Mouse (Mus musculus) ES-Bruce4 (cell line): Measurements from ENCODE around the gene Plin1. TPM values are rescaled to one million over a fixed set of nuclear protein-coding genes. Genes with fewer than 3 reads are reported as not detected.

Experiments
- H3K27ac ChIP-seq: 2 replicates; pipeline ENCODE4 v1.5.1; 2012; ENCODE audit warnings: low read length, inconsistent platforms; ENCODE audit not compliant: insufficient read depth
- H3K27me3 ChIP-seq: 2 replicates; pipeline ENCODE4 v1.6.1; 2012; ENCODE audit warnings: mild to moderate bottlenecking, low read length, inconsistent platforms; ENCODE audit not compliant: control insufficient read depth, poor library complexity, insufficient read depth, severe bottlenecking
- H3K36me3 ChIP-seq: 2 replicates; pipeline ENCODE4 v1.6.1; 2012; ENCODE audit warnings: inconsistent platforms, mild to moderate bottlenecking, low read length, moderate library complexity; ENCODE audit not compliant: control insufficient read depth, poor library complexity, insufficient read depth, severe bottlenecking
- H3K4me1 ChIP-seq: one replicate; pipeline ENCODE4 v1.8.1; 2011; ENCODE audit warnings: low read length; ENCODE audit not compliant: control insufficient read depth, insufficient read depth
- H3K4me3 ChIP-seq: 2 replicates; pipeline ENCODE4 v1.5.1; 2011; ENCODE audit warnings: low read depth, mild to moderate bottlenecking, low read length
- H3K9ac ChIP-seq: 2 replicates; pipeline ENCODE4 v1.6.1; 2012; ENCODE audit warnings: low read depth, mild to moderate bottlenecking, inconsistent platforms; ENCODE audit not compliant: poor library complexity, severe bottlenecking
- H3K9me3 ChIP-seq: replicated peaks from 2 replicates; pipeline ENCODE4 v1.6.1; 2012; ENCODE audit warnings: mild to moderate bottlenecking, low read length, inconsistent platforms; ENCODE audit not compliant: control insufficient read depth, poor library complexity, insufficient read depth, severe bottlenecking
- CTCF ChIP-seq: IDR thresholded peaks from one replicate; pipeline ENCODE4 v1.8.1; 2011; ENCODE audit warnings: low read depth, low read length
- EP300 ChIP-seq: IDR thresholded peaks from 2 replicates; pipeline ENCODE4 v1.6.1; 2011; ENCODE audit warnings: low read depth, low read length; ENCODE audit not compliant: insufficient read depth
- POLR2A ChIP-seq: IDR thresholded peaks from one replicate; pipeline ENCODE4 v1.8.1; 2011; ENCODE audit warnings: low read length; ENCODE audit not compliant: insufficient read depth
- polyA plus RNA-seq: library from polyadenylated mRNA; stranded (reverse); fragments of >200 nt; gene quantifications from 2 replicates; pipeline ENCODE4 v1.2.4, GENCODE M21; 2011; ENCODE audit warnings: low read depth; ENCODE audit not compliant: missing spikeins, insufficient read depth, insufficient read length

Gene Plin1
- polyA plus RNA-seq, 1 experiment, result 0.28 TPM

- peaks cover 86% of the 10 kb centered on the region for H3K36me3 ChIP-seq
Measured at GRCm38 (mm10) chr7:79679186-79679585, 53.5 kb downstream of the Plin1 start.

GRCm38 (mm10) chr7:79670900-79671604 is 61.7 kb downstream of the Plin1 start:
- no peaks in the 10 kb centered on the region for H3K9me3 ChIP-seq
- TF ChIP-seq POLR2A (no peak), EP300 (no peak), CTCF (no peak)
- no peak overlapping the region for H3K9ac ChIP-seq
- no peak overlapping the region for H3K4me3 ChIP-seq
- no peaks in the 10 kb centered on the region for H3K27me3 ChIP-seq
- peaks cover 91% of the 10 kb centered on the region for H3K36me3 ChIP-seq
- H3K4me1 ChIP-seq, result no peaks in the 10 kb centered on the region
- H3K27ac ChIP-seq, result no peak overlapping the region

More at GRCm38 (mm10) chr7:79679186-79679585, 53.5 kb downstream of the Plin1 start:
- Histone ChIP-seq H3K4me1 (no peaks in the 10 kb centered on the region), H3K4me3 (no peak overlapping the region), H3K9me3 (no peaks in the 10 kb centered on the region), H3K9ac (no peak overlapping the region), H3K27me3 (no peaks in the 10 kb centered on the region), H3K27ac (no peak overlapping the region)
- TF ChIP-seq CTCF, result no peak
- TF ChIP-seq EP300, result no peak
- no peak for TF ChIP-seq POLR2A

Other genes with a start within 250 kb of the Plin1 start
- gene Rhcg, start 115.2 kb downstream of the Plin1 start, polyA plus RNA-seq, result 0.46 TPM in 1 of 2 replicates, not detected in the other
- gene Ticrr, start 72.7 kb downstream of the Plin1 start, polyA plus RNA-seq, result 36.7 and 41.1 TPM in 2 replicates
- 4.1 and 5.1 TPM in 2 replicates for gene Kif7, start 17.2 kb downstream of the Plin1 start, polyA plus RNA-seq
- 7.8 and 8.7 TPM in 2 replicates for gene Pex11a, start 10.2 kb upstream of the Plin1 start, polyA plus RNA-seq
- gene Wdr93, start 10.3 kb upstream of the Plin1 start, polyA plus RNA-seq, result 0.97 and 1.9 TPM in 2 replicates
- not detected in 2 replicates for gene Mesp1, start 60.9 kb upstream of the Plin1 start, polyA plus RNA-seq
- 1.2 and 1.5 TPM in 2 replicates for gene Mesp2, start 77.8 kb upstream of the Plin1 start, polyA plus RNA-seq
- gene Anpep, start 128.2 kb upstream of the Plin1 start, polyA plus RNA-seq, result 9.7 and 10.4 TPM in 2 replicates
- 61.0 and 61.2 TPM in 2 replicates for gene Ap3s2, start 187.7 kb upstream of the Plin1 start, polyA plus RNA-seq
- gene Arpin, start 202.5 kb upstream of the Plin1 start, polyA plus RNA-seq, result 2.3 and 2.4 TPM in 2 replicates